Mouse (Mus musculus): ENCODE data around the gene Agl. TPM values are rescaled to one million over a fixed set of nuclear protein-coding genes. Genes with fewer than 3 reads are reported as not detected.

Gene Agl
- polyA plus RNA-seq, 1 experiment: 1.0 TPM

GRCm38 (mm10) chr3:116698786-116699185, 109.2 kb downstream of the Agl start:
- H3K36me3 ChIP-seq (replicated peaks; ENCODE audit: low read length): peaks cover 12% of the 10 kb centered on the region
- H3K9me3 ChIP-seq: no peaks in the 10 kb centered on the region
- H3K4me1 ChIP-seq: peaks cover 48% of the 10 kb centered on the region
- H3K27me3 ChIP-seq (replicated peaks): no peaks in the 10 kb centered on the region
- no peak overlapping the region for H3K4me3 ChIP-seq (replicated peaks)
- TF ChIP-seq FLI1 (IDR thresholded peaks at IDR 0.05; ENCODE audit: low read length): no peak
- no peak for TF ChIP-seq GATA1 (IDR thresholded peaks at IDR 0.05; ENCODE audit: borderline replicate concordance, low read length)

- TF ChIP-seq FLI1 (IDR thresholded peaks at IDR 0.05; ENCODE audit: low read length): no peak
- no peak for TF ChIP-seq GATA1 (IDR thresholded peaks at IDR 0.05; ENCODE audit: borderline replicate concordance, low read length)
These were observed 112.3 kb downstream of the Agl start for GRCm38 (mm10) chr3:116695666-116695985.

GRCm38 (mm10) chr3:116694955-116695665, 112.9 kb downstream of the Agl start:
- TF ChIP-seq GATA1 (IDR thresholded peaks at IDR 0.05; ENCODE audit: borderline replicate concordance, low read length): no peak
- TF ChIP-seq FLI1 (IDR thresholded peaks at IDR 0.05; ENCODE audit: low read length): no peak
- Histone ChIP-seq H3K27me3 (replicated peaks) (no peaks in the 10 kb centered on the region), H3K9me3 (no peaks in the 10 kb centered on the region), H3K36me3 (replicated peaks; ENCODE audit: low read length) (peaks cover 37% of the 10 kb centered on the region), H3K4me1 (peaks cover 55% of the 10 kb centered on the region), H3K4me3 (replicated peaks) (no peak overlapping the region)

More at GRCm38 (mm10) chr3:116695666-116695985, 112.3 kb downstream of the Agl start:
- Histone ChIP-seq H3K4me3 (replicated peaks) (no peak overlapping the region), H3K27me3 (replicated peaks) (no peaks in the 10 kb centered on the region), H3K9me3 (no peaks in the 10 kb centered on the region), H3K4me1 (peaks cover 50% of the 10 kb centered on the region), H3K36me3 (replicated peaks; ENCODE audit: low read length) (peaks cover 32% of the 10 kb centered on the region)

- Histone ChIP-seq H3K36me3 (replicated peaks; ENCODE audit: low read length) (peaks cover 36% of the 10 kb centered on the region), H3K4me3 (replicated peaks) (no peak overlapping the region), H3K9me3 (no peaks in the 10 kb centered on the region), H3K27me3 (replicated peaks) (no peaks in the 10 kb centered on the region), H3K4me1 (peaks cover 55% of the 10 kb centered on the region)
- no peak for TF ChIP-seq GATA1 (IDR thresholded peaks at IDR 0.05; ENCODE audit: borderline replicate concordance, low read length)
- no peak for TF ChIP-seq FLI1 (IDR thresholded peaks at IDR 0.05; ENCODE audit: low read length)
These were observed 113.7 kb downstream of the Agl start for GRCm38 (mm10) chr3:116694312-116694711.

Other genes starting within 250 kb of the Agl start
- gene Lrrc39, start 245.2 kb downstream of the Agl start, polyA plus RNA-seq (2012; ENCODE audit: insufficient read depth, low replicate concordance): 0.19 TPM in 1 of 2 replicates, not detected in the other
- 1.4 and 2.0 TPM in 2 replicates for gene Sass6, start 213.2 kb downstream of the Agl start, polyA plus RNA-seq (2012; ENCODE audit: insufficient read depth, low replicate concordance)
- gene Trmt13, start 193.6 kb downstream of the Agl start, polyA plus RNA-seq (2012; ENCODE audit: insufficient read depth, low replicate concordance): 0.64 and 6.4 TPM in 2 replicates
- gene Mfsd14a, start 145.5 kb downstream of the Agl start, polyA plus RNA-seq (2012; ENCODE audit: insufficient read depth, low replicate concordance): 7.1 TPM in 1 of 2 replicates, not detected in the other
- not detected in 2 replicates for gene Gm43191, start 126.9 kb downstream of the Agl start, polyA plus RNA-seq (2012; ENCODE audit: insufficient read depth, low replicate concordance)
- 4.1 and 4.5 TPM in 2 replicates for gene Slc35a3, start 95.3 kb downstream of the Agl start, polyA plus RNA-seq (2012; ENCODE audit: insufficient read depth, low replicate concordance)
- 13.7 TPM in 1 of 2 replicates, not detected in the other for gene Frrs1, start 51.3 kb upstream of the Agl start, polyA plus RNA-seq (2012; ENCODE audit: insufficient read depth, low replicate concordance)
- gene 4930455H04Rik, start 160.1 kb upstream of the Agl start, polyA plus RNA-seq (2012; ENCODE audit: insufficient read depth, low replicate concordance): not detected in 2 replicates
- not detected in 2 replicates for gene Palmd, start 160.8 kb upstream of the Agl start, polyA plus RNA-seq (2012; ENCODE audit: insufficient read depth, low replicate concordance)

All from megakaryocyte, embryonic 14.5 days (primary cell).